Mouse (Mus musculus) CH12.LX (cell line): ENCODE measurements at regions not wholly inside any gene's neighbourhood (a gene's known extent, or its start where the extent isn't known, plus 50 kb on each side); places are given as distances from the start of the nearest gene placed in this dataset.

Experiments
- CTCF ChIP-seq, 2 experiments: IDR thresholded peaks in 1 of 2; conservative IDR thresholded peaks in 1 of 2; 2 replicates each; pipeline ENCODE4 v1.5.1; 2011 to 2012; ENCODE audit warnings: low read depth in 2 of 2, low read length in 2 of 2, improper control_type of control experiment in 1 of 2, inconsistent platforms in 1 of 2, mild to moderate bottlenecking in 1 of 2, moderate library complexity in 1 of 2
- MAFK ChIP-seq: IDR thresholded peaks from 2 replicates; pipeline ENCODE4 v1.6.1; 2011; ENCODE audit warnings: low read length, improper control_type of control experiment; ENCODE audit not compliant: insufficient replicate concordance
- PAX5 ChIP-seq: IDR thresholded peaks from 2 replicates; pipeline ENCODE4 v1.6.1; 2012; ENCODE audit warnings: low read length, inconsistent platforms, mixed read lengths
- POLR2A ChIP-seq: IDR thresholded peaks from 2 replicates; pipeline ENCODE4 v1.6.1; 2011; ENCODE audit warnings: low read depth, mild to moderate bottlenecking, improper control_type of control experiment, low read length
- RCOR1 ChIP-seq: conservative IDR thresholded peaks from 2 replicates; pipeline ENCODE4 v1.6.1; 2012; ENCODE audit warnings: low read depth, mild to moderate bottlenecking, inconsistent platforms, low read length, improper control_type of control experiment
- USF2 ChIP-seq: conservative IDR thresholded peaks from 2 replicates; pipeline ENCODE4 v1.6.1; 2011; ENCODE audit warnings: low read depth, low read length, improper control_type of control experiment
- ZNF384 ChIP-seq: IDR thresholded peaks from 2 replicates; pipeline ENCODE4 v1.6.1; 2012; ENCODE audit warnings: low read depth, low read length, improper control_type of control experiment, inconsistent platforms

DNA sequence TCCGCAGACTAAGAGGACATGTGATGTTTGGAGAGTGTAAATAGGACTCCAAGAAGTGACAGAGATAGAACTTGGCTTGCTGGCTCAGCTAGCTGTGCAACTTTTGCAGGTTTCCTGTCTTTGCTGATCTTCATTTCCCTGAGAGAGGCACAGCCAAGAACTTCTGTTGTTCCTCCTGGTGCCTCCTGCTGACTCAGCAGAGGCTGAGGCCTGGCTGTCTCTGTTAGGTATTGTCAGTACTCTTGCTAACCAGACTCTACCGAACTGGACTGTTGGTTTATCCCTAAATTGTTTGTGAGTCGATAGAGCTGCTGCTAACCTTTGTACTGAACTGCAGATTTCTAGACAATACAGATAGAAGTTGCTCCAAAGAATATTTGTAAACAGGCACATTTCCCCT lies 885.4 kb upstream of the Pcdh9 start:
- TF ChIP-seq POLR2A (no peak), CTCF (conservative IDR thresholded peaks at IDR 0.05 in 1 of 2, IDR thresholded peaks at IDR 0.05 in 1 of 2; ENCODE audit: low read depth in 2 of 2, low read length in 2 of 2) (no peak), USF2 (no peak), PAX5 (no peak), RCOR1 (no peak), ZNF384 (no peak), MAFK (peak; percentile 66; the same call in 1 of the 2 replicates)
